Mouse (Mus musculus): ENCODE measurements around the gene Nfix. TPM values are rescaled to one million over a fixed set of nuclear protein-coding genes. Genes with fewer than 3 reads are reported as not detected.

Gene Nfix
- polyA plus RNA-seq, 1 experiment from 2014 or later = 14.2 TPM

DNA sequence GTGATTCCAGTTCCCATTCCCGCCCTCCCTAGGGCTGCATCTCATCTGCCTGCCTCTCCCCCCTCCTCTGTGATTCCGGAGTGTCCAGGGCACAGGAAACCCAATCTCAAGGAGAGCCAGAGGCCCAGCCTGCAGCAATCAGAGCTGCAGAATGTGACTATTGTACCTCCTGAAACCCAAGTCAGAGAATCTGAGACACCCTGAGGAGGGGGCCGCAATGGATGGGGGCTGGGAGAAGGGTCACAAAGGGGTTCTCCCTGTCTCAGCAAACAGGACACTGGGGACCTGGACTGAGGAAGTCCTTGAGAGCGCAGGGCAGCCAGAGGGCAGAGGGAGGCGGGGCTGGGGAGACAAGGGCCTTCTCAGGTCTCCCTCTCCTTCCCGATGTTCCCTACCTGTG, 67.1 kb downstream of the Nfix start:
- Histone ChIP-seq H3K9me3 (replicated peaks) (no peaks in the 10 kb centered on the region), H3K4me2 (replicated peaks) (no peak overlapping the region), H3K4me1 (peaks cover 54% of the 10 kb centered on the region), H3K36me3 (no peaks in the 10 kb centered on the region), H3K4me3 (no peak overlapping the region), H3K27ac (peak overlapping the region; percentile 87), H3K9ac (no peak overlapping the region), H3K27me3 (peaks cover 62% of the 10 kb centered on the region)
- ATAC-seq (ENCODE audit: low FRiP score) = no peak
- WGBS = 54% methylated on average over 6 of the region's 6 CpGs

DNA sequence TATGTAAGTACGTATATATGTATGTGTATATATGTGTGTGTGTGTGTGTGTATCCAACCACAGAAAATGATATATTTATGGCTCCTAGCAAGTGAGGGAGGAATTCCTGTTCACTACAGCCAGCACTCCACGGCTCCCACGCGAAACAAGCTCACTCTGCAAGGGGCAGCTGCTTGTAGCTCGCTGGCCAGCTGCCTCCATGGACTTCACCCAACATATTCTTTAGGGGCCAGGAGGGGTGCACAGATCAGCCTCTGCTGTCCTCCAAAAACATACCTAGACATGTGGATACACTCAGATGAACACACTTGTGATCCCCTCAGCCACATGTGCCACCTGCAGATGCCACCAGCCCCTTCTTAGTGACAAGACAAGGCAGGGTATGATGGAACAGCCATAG, 67.6 kb downstream of the Nfix start:
- no peaks in the 10 kb centered on the region for H3K36me3 ChIP-seq

DNA sequence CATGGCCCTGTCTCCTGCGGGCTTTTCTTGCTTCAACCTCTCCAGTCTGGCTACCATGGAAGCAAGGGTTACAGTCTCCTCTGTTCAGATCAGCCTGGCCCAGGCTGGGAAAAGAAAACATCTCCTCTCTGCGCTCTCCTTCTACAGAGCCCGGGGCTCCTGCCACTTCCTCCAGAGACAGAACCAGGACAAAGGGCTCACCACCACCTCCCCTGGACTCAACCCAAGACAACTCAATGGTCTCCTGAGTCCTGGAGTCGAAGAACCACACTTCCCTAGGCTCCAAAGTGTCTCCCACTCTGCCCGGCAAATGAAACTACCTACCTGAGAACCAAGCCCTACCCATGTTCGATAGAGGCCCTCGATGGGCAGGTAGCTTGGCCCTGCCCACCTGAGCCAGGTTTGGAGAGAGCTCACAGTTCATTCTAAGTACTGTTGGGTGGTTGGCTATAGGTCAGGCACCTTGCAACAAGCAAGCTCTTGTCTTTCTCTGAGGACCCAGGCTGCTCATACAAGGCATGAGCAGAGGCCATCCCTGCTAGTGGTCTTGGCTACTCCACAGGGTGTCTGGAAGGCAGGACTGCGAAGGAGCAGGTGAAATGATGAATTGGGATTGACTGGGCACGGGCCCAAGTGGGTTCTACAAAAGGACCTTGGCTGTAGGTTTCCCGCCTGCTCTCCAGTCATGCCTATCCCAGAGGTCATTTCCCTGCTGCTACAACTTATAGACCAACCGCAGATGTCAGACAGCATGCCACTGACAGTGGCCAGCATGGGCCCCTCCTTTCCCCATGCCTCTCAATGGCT, 68.6 kb downstream of the Nfix start:
- no peak for ATAC-seq (ENCODE audit: low FRiP score)
- H3K36me3 ChIP-seq = no peaks in the 10 kb centered on the region
- H3K4me3 ChIP-seq = no peak overlapping the region
- peaks cover 51% of the 10 kb centered on the region for H3K4me1 ChIP-seq
- H3K27me3 ChIP-seq = peaks cover 49% of the 10 kb centered on the region
- H3K9ac ChIP-seq = 0 out of 2 replicates have a peak overlapping the region, but pooled peaks have one; percentile 20
- no peaks in the 10 kb centered on the region for H3K9me3 ChIP-seq (replicated peaks)
- no peak overlapping the region for H3K4me2 ChIP-seq (replicated peaks)
- peak overlapping the region; percentile 87 for H3K27ac ChIP-seq
- WGBS = 62% methylated on average over 11 of the region's 11 CpGs

More for the DNA sequence above, 67.6 kb downstream of the Nfix start:
- Histone ChIP-seq H3K27ac (peak overlapping the region; percentile 87; the same call in 1 of the 2 replicates), H3K4me1 (peaks cover 51% of the 10 kb centered on the region), H3K4me3 (no peak overlapping the region), H3K4me2 (replicated peaks) (no peak overlapping the region), H3K9me3 (replicated peaks) (no peaks in the 10 kb centered on the region), H3K27me3 (peaks cover 57% of the 10 kb centered on the region), H3K9ac (no peak overlapping the region)
- no peak for ATAC-seq (ENCODE audit: low FRiP score)
- whole genome bisulfite sequencing = 66% methylated on average over 5 of the region's 5 CpGs

DNA sequence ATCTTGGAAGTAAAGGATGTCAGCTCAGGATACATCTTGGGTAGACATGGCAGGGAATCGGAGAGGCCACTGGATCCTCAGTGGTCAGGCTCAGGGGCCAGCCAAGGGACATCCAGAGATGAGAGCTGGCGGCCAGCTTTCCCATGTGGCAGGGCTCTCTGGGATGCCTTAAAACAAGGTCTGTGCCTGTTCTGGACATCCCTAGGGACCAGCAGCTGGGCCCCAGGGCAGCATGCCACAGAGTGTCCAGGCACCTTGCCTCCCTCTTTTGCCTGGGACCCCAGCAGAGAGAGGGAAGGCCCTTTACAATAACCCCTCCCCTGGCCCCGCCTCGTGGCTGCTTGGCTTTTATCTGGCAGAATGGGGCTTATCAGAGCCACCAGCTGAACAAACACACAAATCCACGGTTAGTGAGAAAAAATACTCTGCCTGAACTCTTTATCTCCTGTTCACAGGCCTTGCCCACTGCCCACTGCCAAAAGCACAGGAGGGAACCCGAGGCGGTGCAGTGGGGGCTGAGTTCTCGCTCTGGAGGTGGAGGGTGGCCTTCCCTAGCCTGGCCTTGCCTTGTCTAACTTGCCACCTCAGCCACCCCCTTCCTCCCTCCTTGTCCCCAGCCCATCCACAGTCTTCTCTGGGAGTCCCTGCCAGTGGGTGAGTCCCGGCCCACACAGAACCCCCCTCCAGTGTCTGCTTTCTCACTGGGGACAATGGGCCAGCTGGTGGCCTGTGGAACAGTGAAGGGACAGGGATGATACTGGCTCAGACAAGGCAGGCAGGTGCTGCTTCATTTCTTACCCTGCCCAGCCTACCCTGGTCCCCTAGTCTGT, 69.4 kb downstream of the Nfix start:
- Histone ChIP-seq H3K27ac (peak overlapping the region; percentile 87), H3K9ac (0 out of 2 replicates have a peak overlapping the region, but pooled peaks have one; percentile 20), H3K4me3 (no peak overlapping the region), H3K27me3 (peaks cover 44% of the 10 kb centered on the region), H3K4me1 (peaks cover 53% of the 10 kb centered on the region), H3K4me2 (replicated peaks) (no peak overlapping the region), H3K36me3 (no peaks in the 10 kb centered on the region), H3K9me3 (replicated peaks) (no peaks in the 10 kb centered on the region)
- WGBS = 39% methylated on average over 9 of the region's 9 CpGs
- peak; percentile 36; the same call in 1 of the 2 replicates for ATAC-seq (ENCODE audit: low FRiP score)

DNA sequence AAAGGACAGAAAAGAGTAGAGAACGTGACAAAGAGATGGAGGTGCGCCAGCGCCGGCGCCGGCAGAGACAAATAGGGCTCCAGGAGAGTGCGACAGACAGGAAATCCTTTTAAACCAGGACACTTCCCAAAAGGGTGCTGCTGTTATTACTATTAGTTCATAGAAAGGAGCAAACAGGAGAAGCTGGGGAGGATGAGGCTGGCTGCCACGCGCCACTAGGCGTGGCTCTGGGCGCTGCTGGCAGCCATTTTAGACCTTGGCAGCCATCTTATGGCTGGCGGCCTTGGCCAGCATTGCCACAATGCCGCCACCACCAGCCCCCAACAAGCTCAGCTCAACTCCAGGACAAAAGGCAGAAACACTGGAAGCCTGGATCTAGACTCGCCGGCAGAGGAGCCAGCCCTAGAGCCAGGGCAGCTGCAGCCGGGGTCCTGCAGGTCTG, 70.2 kb downstream of the Nfix start:
- Histone ChIP-seq H3K4me3 (no peak overlapping the region), H3K36me3 (no peaks in the 10 kb centered on the region), H3K9me3 (replicated peaks) (no peaks in the 10 kb centered on the region), H3K4me1 (peaks cover 61% of the 10 kb centered on the region), H3K4me2 (replicated peaks) (no peak overlapping the region), H3K27ac (peak overlapping the region; percentile 87), H3K27me3 (peaks cover 37% of the 10 kb centered on the region), H3K9ac (no peak overlapping the region)
- 93% methylated on average over 16 of the region's 16 CpGs for WGBS
- ATAC-seq (ENCODE audit: low FRiP score) = no peak

DNA sequence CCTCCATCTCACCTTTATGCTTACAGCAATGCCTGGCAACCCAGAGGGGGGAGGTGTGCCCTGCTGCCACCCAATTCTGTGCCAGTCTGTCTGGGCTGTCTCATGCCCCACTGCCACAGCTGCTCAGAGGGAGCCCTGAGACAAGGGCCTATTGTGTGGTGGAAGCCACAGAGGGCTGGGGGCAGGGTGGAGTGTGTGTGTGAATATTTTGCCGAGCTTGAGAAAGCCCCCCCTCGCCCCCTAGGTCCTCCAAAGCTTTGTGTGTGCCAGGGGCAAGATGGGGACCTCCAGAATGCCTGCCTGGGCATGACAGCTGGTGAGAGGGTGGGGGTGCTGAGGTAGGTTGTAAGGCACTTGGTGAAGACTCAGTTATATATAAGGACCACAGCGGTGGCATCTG, 71.7 kb downstream of the Nfix start:
- Histone ChIP-seq H3K9ac (no peak overlapping the region), H3K36me3 (no peaks in the 10 kb centered on the region), H3K27me3 (peaks cover 33% of the 10 kb centered on the region; the same call in 1 of the 2 replicates), H3K4me1 (peaks cover 73% of the 10 kb centered on the region), H3K4me3 (no peak overlapping the region), H3K9me3 (replicated peaks) (no peaks in the 10 kb centered on the region), H3K4me2 (replicated peaks) (no peak overlapping the region), H3K27ac (peak overlapping the region; percentile 58)
- peak; percentile 80 for ATAC-seq (ENCODE audit: low FRiP score)
- WGBS = 65% methylated on average over 3 of the region's 3 CpGs

DNA sequence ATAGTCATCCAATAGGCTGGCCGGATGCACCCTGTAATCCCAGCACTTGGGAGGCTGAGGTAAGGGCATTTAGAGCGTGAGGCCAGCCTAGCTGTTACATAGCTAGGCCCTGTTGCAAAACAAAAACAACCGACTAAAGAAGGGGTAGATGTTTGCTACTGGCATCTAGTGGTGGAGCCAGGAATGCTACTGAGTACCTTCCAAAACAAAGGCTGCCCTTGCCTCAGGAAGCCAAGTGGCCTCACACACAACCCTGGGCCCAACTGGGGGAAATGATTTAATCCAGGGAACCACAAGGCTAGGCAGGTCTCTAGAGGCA, 74.2 kb downstream of the Nfix start:
- Histone ChIP-seq H3K27ac (peak overlapping the region; percentile 49), H3K4me2 (replicated peaks) (no peak overlapping the region), H3K27me3 (peaks cover 38% of the 10 kb centered on the region), H3K36me3 (no peaks in the 10 kb centered on the region; the same call in 1 of the 2 replicates), H3K4me1 (peaks cover 69% of the 10 kb centered on the region), H3K4me3 (no peak overlapping the region), H3K9ac (no peak overlapping the region), H3K9me3 (replicated peaks) (no peaks in the 10 kb centered on the region)
- ATAC-seq (ENCODE audit: low FRiP score) = no peak
- 20% methylated on average over 3 of the region's 3 CpGs for whole genome bisulfite sequencing

DNA sequence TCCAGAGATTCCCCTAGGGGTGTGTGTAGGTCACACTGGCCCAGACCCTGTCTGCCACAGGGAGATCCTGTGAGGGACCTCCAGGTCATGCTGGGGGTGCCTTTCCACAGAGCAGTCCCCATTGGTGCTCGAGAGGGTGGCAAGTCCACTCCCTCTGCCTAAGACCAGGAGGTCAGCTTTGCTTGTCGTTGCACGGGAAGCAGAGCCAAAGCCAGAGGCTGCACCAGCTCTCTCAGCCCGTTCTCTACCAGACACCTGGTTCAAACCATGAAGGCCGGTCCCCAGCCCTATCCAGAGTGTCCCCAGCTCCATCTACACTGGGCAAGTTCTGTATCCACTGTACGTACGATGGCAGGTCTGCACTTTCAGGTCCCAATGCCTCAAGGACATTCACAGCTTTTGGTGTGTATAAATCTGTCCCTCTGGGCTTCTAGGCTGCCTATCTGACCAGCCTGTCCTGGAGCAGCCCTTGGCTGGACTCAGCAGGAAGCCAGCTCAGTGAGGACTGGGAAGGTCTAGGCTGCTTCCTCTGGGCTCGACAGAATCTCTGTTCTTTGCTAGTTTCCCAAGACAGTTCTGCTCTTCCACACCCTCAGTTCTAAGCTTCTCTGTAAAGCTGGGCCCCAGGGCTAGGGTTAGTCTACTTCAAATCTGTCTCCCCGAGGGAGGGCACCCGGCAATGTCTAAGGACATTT, 74.8 kb downstream of the Nfix start:
- Histone ChIP-seq H3K4me3 (no peak overlapping the region), H3K9ac (no peak overlapping the region), H3K9me3 (replicated peaks) (no peaks in the 10 kb centered on the region), H3K27ac (peak overlapping the region; percentile 49), H3K27me3 (peaks cover 43% of the 10 kb centered on the region), H3K4me1 (peaks cover 64% of the 10 kb centered on the region), H3K4me2 (replicated peaks) (no peak overlapping the region), H3K36me3 (peaks cover under 1% of the 10 kb centered on the region; the same call in 1 of the 2 replicates)
- 61% methylated on average over 10 of the region's 10 CpGs for WGBS
- no peak for ATAC-seq (ENCODE audit: low FRiP score)

DNA sequence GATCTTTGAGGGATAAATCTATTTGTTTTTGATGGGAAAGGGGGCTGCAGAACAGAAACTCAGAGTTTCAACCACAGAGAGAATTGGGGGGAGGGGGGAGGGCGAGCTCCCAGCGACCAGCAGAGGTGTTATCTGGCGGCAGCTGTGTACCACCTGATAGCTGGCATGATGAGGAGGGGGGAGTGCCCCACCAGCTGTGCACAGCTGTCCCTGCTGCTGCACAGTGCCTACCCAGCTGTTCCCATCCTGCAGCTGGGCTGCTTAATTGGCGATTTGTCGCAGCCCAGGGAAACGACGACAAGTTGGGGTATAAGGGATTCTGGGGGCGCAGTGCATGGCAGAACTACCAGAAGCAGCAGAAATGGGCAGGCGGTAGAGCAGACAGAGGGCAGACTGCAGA, 75.5 kb downstream of the Nfix start:
- 0 out of 2 replicates have a peak overlapping the region, but pooled peaks have one; percentile 92 for H3K27ac ChIP-seq
- no peak overlapping the region for H3K9ac ChIP-seq
- no peak overlapping the region for H3K4me3 ChIP-seq
- H3K36me3 ChIP-seq = peaks cover 6% of the 10 kb centered on the region; the same call in 1 of the 2 replicates
- H3K27me3 ChIP-seq = peaks cover 50% of the 10 kb centered on the region
- no peak overlapping the region for H3K4me2 ChIP-seq (replicated peaks)
- H3K4me1 ChIP-seq = peaks cover 60% of the 10 kb centered on the region
- 46% methylated on average over 9 of the region's 9 CpGs for WGBS
- no peak for ATAC-seq (ENCODE audit: low FRiP score)
- no peaks in the 10 kb centered on the region for H3K9me3 ChIP-seq (replicated peaks)

DNA sequence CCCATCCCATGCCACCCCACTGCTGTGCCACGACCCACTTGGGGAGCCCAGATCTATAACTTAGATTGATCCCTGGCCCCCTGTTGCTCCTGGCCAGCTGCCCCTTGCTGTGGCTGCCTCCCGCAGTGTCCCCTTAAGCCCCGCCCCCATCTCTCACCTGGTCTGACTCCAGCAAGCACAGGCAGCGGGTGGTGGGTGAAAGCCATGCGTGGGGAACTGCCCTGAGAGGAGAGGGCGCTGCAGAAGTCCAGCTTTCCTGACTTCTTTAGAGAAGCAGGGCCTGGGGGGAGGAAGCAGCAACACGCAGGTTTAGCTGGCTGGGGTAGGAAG, 76.6 kb downstream of the Nfix start:
- H3K4me1 ChIP-seq = peaks cover 57% of the 10 kb centered on the region
- H3K27ac ChIP-seq = peak overlapping the region; percentile 92
- 31% methylated on average over 7 of the region's 7 CpGs for WGBS
- peak overlapping the region; percentile 50 for H3K9ac ChIP-seq
- H3K27me3 ChIP-seq = peaks cover 61% of the 10 kb centered on the region
- no peaks in the 10 kb centered on the region for H3K9me3 ChIP-seq (replicated peaks)
- peak overlapping the region; percentile 28 for H3K4me2 ChIP-seq (replicated peaks)
- peaks cover 6% of the 10 kb centered on the region; the same call in 1 of the 2 replicates for H3K36me3 ChIP-seq
- H3K4me3 ChIP-seq = no peak overlapping the region
- peak; percentile 4; the same call in 1 of the 2 replicates for ATAC-seq (ENCODE audit: low FRiP score)

DNA sequence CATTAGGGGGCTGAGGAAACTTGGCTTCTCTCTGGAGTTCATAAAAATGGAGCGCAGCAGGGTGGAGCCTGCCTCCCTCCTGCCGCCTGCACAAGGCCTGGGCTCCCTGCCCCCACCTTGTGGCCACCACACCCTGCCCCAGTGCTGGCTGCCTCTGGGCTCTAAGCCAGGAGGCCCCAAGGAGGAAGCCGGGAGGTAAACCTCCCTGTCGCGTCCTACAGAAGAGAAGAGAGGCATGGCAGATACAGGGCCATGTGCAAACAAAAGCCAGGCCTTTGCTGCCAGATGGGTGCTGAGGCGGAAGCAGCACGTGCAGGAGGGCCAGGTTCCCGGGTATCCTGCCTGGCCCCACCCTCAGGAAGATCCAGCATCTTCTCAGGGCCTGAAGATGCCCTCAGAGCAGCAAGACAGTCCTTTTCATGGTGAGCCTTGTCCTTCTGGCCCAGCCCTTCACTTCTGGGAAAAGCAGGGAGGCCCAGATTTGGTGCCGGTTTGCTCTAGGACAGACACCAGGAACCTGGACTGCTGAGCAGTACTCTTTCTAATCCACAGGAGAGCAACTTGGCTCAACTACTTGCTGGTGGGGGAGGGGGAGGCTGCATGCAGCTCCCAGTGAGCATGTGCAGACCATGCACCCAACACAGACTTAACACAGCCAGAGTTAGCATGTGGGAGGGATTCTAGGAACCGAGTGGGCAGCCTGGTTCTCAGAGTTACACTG, 77.1 kb downstream of the Nfix start, which contains the start of gene G430095P16Rik:
Gene G430095P16Rik, plus strand, starts transcription at position 158 of the 721 bp plus-strand sequence.
- Histone ChIP-seq H3K4me3 (no peak within 1 kb of the TSS), H3K9me3 (replicated peaks) (no peaks in the 10 kb centered on the region), H3K4me2 (replicated peaks) (peak within 1 kb of the TSS; percentile 28), H3K27me3 (peaks cover 67% of the 10 kb centered on the region), H3K27ac (peak within 1 kb of the TSS; percentile 92), H3K36me3 (peaks cover 6% of the 10 kb centered on the region; the same call in 1 of the 2 replicates), H3K9ac (peak within 1 kb of the TSS; percentile 50), H3K4me1 (peaks cover 52% of the 10 kb centered on the region)
- ATAC-seq (ENCODE audit: low FRiP score) = peak; percentile 63
- WGBS = 17% methylated on average over 10 of the region's 10 CpGs

Measured in hindbrain, embryonic 12.5 days (tissue).